Mouse (Mus musculus): ENCODE measurements around the gene Dpm3. TPM values are rescaled to one million over a fixed set of nuclear protein-coding genes. Genes with fewer than 3 reads are reported as not detected.
A peak's percentile ranks its signal among the peaks of the same experiment; 100 is the strongest.

Gene Dpm3
- polyA plus RNA-seq, 1 experiment: 440 TPM

GRCm38 (mm10) chr3:89284261-89284660 lies 25.1 kb downstream of the Dpm3 start:
- Histone ChIP-seq H3K4me3 (ENCODE audit: low read depth, low read length) (no peak overlapping the region), H3K4me1 (ENCODE audit: control insufficient read depth, insufficient read depth, insufficient read length, low read length) (peaks cover 25% of the 10 kb centered on the region), H3K27ac (ENCODE audit: insufficient read depth, low read depth, low read length) (no peak overlapping the region), H3K27me3 (ENCODE audit: control insufficient read depth, insufficient read depth, low read length) (no peaks in the 10 kb centered on the region), H3K36me3 (ENCODE audit: control insufficient read depth, insufficient read depth, low read length) (no peaks in the 10 kb centered on the region)
- WGBS: 28% methylated on average over 3 of the region's 3 CpGs
- TF ChIP-seq CTCF (IDR thresholded peaks at IDR 0.05; ENCODE audit: extremely low read depth, insufficient read length, insufficient replicate concordance, low read depth, low read length) (no peak), POLR2A (IDR thresholded peaks at IDR 0.05; ENCODE audit: low read depth, low read length) (no peak)

- no peaks in the 10 kb centered on the region for H3K36me3 ChIP-seq (ENCODE audit: control insufficient read depth, insufficient read depth, low read length)
- no peak for TF ChIP-seq POLR2A (IDR thresholded peaks at IDR 0.05; ENCODE audit: low read depth, low read length)
- H3K4me1 ChIP-seq (ENCODE audit: control insufficient read depth, insufficient read depth, insufficient read length, low read length): peaks cover 25% of the 10 kb centered on the region
- H3K27me3 ChIP-seq (ENCODE audit: control insufficient read depth, insufficient read depth, low read length): no peaks in the 10 kb centered on the region
- peak overlapping the region; percentile 15; the same call in 1 of the 2 replicates for H3K27ac ChIP-seq (ENCODE audit: insufficient read depth, low read depth, low read length)
- no peak overlapping the region for H3K4me3 ChIP-seq (ENCODE audit: low read depth, low read length)
- WGBS: 65% methylated on average over 2 of the region's 2 CpGs
Measured at GRCm38 (mm10) chr3:89285526-89285925, 26.4 kb downstream of the Dpm3 start.

- 76% methylated on average over 5 of the region's 5 CpGs for WGBS
- no peaks in the 10 kb centered on the region for H3K27me3 ChIP-seq (ENCODE audit: control insufficient read depth, insufficient read depth, low read length)
- TF ChIP-seq CTCF (IDR thresholded peaks at IDR 0.05; ENCODE audit: extremely low read depth, insufficient read length, insufficient replicate concordance, low read depth, low read length) (no peak), POLR2A (IDR thresholded peaks at IDR 0.05; ENCODE audit: low read depth, low read length) (no peak)
- H3K27ac ChIP-seq (ENCODE audit: insufficient read depth, low read depth, low read length): no peak overlapping the region
- H3K4me1 ChIP-seq (ENCODE audit: control insufficient read depth, insufficient read depth, insufficient read length, low read length): peaks cover 21% of the 10 kb centered on the region
- H3K36me3 ChIP-seq (ENCODE audit: control insufficient read depth, insufficient read depth, low read length): no peaks in the 10 kb centered on the region
- H3K4me3 ChIP-seq (ENCODE audit: low read depth, low read length): no peak overlapping the region
Measured at GRCm38 (mm10) chr3:89287286-89287685, 28.1 kb downstream of the Dpm3 start.

- H3K4me3 ChIP-seq (ENCODE audit: low read depth, low read length): no peak overlapping the region
- H3K4me1 ChIP-seq (ENCODE audit: control insufficient read depth, insufficient read depth, insufficient read length, low read length): peaks cover 30% of the 10 kb centered on the region
- TF ChIP-seq CTCF (IDR thresholded peaks at IDR 0.05; ENCODE audit: extremely low read depth, insufficient read length, insufficient replicate concordance, low read depth, low read length) (no peak), POLR2A (IDR thresholded peaks at IDR 0.05; ENCODE audit: low read depth, low read length) (no peak)
- H3K36me3 ChIP-seq (ENCODE audit: control insufficient read depth, insufficient read depth, low read length): no peaks in the 10 kb centered on the region
- peak overlapping the region; percentile 55 for H3K27ac ChIP-seq (ENCODE audit: insufficient read depth, low read depth, low read length)
- WGBS: 12% methylated on average over 7 of the region's 7 CpGs
- no peaks in the 10 kb centered on the region for H3K27me3 ChIP-seq (ENCODE audit: control insufficient read depth, insufficient read depth, low read length)
Measured at GRCm38 (mm10) chr3:89288503-89288928, 29.4 kb downstream of the Dpm3 start.

- Histone ChIP-seq H3K27me3 (ENCODE audit: control insufficient read depth, insufficient read depth, low read length) (no peaks in the 10 kb centered on the region), H3K4me3 (ENCODE audit: low read depth, low read length) (no peak overlapping the region), H3K27ac (ENCODE audit: insufficient read depth, low read depth, low read length) (no peak overlapping the region), H3K36me3 (ENCODE audit: control insufficient read depth, insufficient read depth, low read length) (no peaks in the 10 kb centered on the region), H3K4me1 (ENCODE audit: control insufficient read depth, insufficient read depth, insufficient read length, low read length) (peaks cover 35% of the 10 kb centered on the region)
- no peak for TF ChIP-seq CTCF (IDR thresholded peaks at IDR 0.05; ENCODE audit: extremely low read depth, insufficient read length, insufficient replicate concordance, low read depth, low read length)
- 66% methylated on average over 10 of the region's 10 CpGs for WGBS
Measured at GRCm38 (mm10) chr3:89291874-89292273, 32.7 kb downstream of the Dpm3 start.

- TF ChIP-seq CTCF (IDR thresholded peaks at IDR 0.05; ENCODE audit: extremely low read depth, insufficient read length, insufficient replicate concordance, low read depth, low read length) (no peak), POLR2A (IDR thresholded peaks at IDR 0.05; ENCODE audit: low read depth, low read length) (no peak)
Measured at GRCm38 (mm10) chr3:89292303-89292702, 33.1 kb downstream of the Dpm3 start.

GRCm38 (mm10) chr3:89293247-89293918 lies 34.2 kb downstream of the Dpm3 start:
- Histone ChIP-seq H3K4me3 (ENCODE audit: low read depth, low read length) (no peak overlapping the region), H3K27me3 (ENCODE audit: control insufficient read depth, insufficient read depth, low read length) (no peaks in the 10 kb centered on the region), H3K36me3 (ENCODE audit: control insufficient read depth, insufficient read depth, low read length) (no peaks in the 10 kb centered on the region), H3K27ac (ENCODE audit: insufficient read depth, low read depth, low read length) (peak overlapping the region; percentile 85), H3K4me1 (ENCODE audit: control insufficient read depth, insufficient read depth, insufficient read length, low read length) (peaks cover 32% of the 10 kb centered on the region)
- 35% methylated on average over 11 of the region's 11 CpGs for WGBS
- no peak for TF ChIP-seq CTCF (IDR thresholded peaks at IDR 0.05; ENCODE audit: extremely low read depth, insufficient read length, insufficient replicate concordance, low read depth, low read length)
- no peak for TF ChIP-seq POLR2A (IDR thresholded peaks at IDR 0.05; ENCODE audit: low read depth, low read length)

More at GRCm38 (mm10) chr3:89292303-89292702, 33.1 kb downstream of the Dpm3 start:
- 64% methylated on average over 5 of the region's 5 CpGs for WGBS
- H3K36me3 ChIP-seq (ENCODE audit: control insufficient read depth, insufficient read depth, low read length): no peaks in the 10 kb centered on the region
- no peaks in the 10 kb centered on the region for H3K27me3 ChIP-seq (ENCODE audit: control insufficient read depth, insufficient read depth, low read length)
- no peak overlapping the region for H3K4me3 ChIP-seq (ENCODE audit: low read depth, low read length)
- no peak overlapping the region for H3K27ac ChIP-seq (ENCODE audit: insufficient read depth, low read depth, low read length)
- peaks cover 35% of the 10 kb centered on the region for H3K4me1 ChIP-seq (ENCODE audit: control insufficient read depth, insufficient read depth, insufficient read length, low read length)

Measured in small intestine, adult 2 months (tissue).